Comparison of ENCODE assay signal across 13 mouse cellular contexts in genomic region chr11:107574811-107575705, GRCm38 (mm10). TPM values are rescaled to one million over a fixed set of nuclear protein-coding genes. Genes with fewer than 3 reads are reported as not detected.
DNase-seq lines count a peak whose midpoint lies in the region; ATAC-seq and TF ChIP-seq lines count a peak whose summit lies in the region.
"Had no signal": no experiment of that assay in that cellular context is flagged by ENCODE, and none has a peak within 500 bp of the region (broad histone marks: within the 10 kb centered on the region; RNA-seq: fewer than 3 reads in every experiment).

No protein-coding gene starts in this region.

- no peak for ATAC-seq in heart, embryonic 12.5 days (ENCODE audit: insufficient number of reproducible peaks, low FRiP score)
- ATAC-seq in lung, postnatal 0 days: no peak
- no peak for ATAC-seq in frontal cortex, adult (ENCODE audit: low TSS enrichment)
- ATAC-seq: forebrain, embryonic 13.5 days had no signal

- 91% methylated on average over 20 of the region's 20 CpGs for WGBS in heart, embryonic 12.5 days
- WGBS in lung, postnatal 0 days: 92% methylated on average over 20 of the region's 20 CpGs
- 60% methylated on average over 20 of the region's 20 CpGs for WGBS in thymus, adult 2 months

- H3K9me3 ChIP-seq in heart, embryonic 12.5 days (replicated peaks): no peaks in the 10 kb centered on the region
- H3K9me3 ChIP-seq in lung, postnatal 0 days (ENCODE audit: low read length): no peaks in the 10 kb centered on the region
- H3K9me3 ChIP-seq: forebrain, embryonic 13.5 days; limb, embryonic 12.5 days had no signal

- no peaks in the 10 kb centered on the region for H3K27me3 ChIP-seq in heart, embryonic 12.5 days (replicated peaks)
- H3K27me3 ChIP-seq in lung, postnatal 0 days (replicated peaks; ENCODE audit: insufficient read depth, low read length): no peaks in the 10 kb centered on the region
- no peaks in the 10 kb centered on the region for H3K27me3 ChIP-seq in thymus, adult 2 months (ENCODE audit: control insufficient read depth, insufficient read depth, low read length)
- H3K27me3 ChIP-seq: forebrain, embryonic 13.5 days; limb, embryonic 12.5 days had no signal

- intact Hi-C loops in heart, postnatal 14 days (cut with DNase I): no loop called here

- H3K4me2 ChIP-seq in heart, embryonic 12.5 days: no peak overlapping the region
- H3K4me2 ChIP-seq in lung, postnatal 0 days (replicated peaks; ENCODE audit: low read depth, low read length): no peak overlapping the region
- H3K4me2 ChIP-seq: forebrain, embryonic 13.5 days; limb, embryonic 12.5 days had no signal

- TF ChIP-seq POLR2A in thymus, adult 2 months (IDR thresholded peaks at IDR 0.05; ENCODE audit: control insufficient read depth, extremely low read depth, insufficient read depth, low read length, poor library complexity): no peak

- no peak overlapping the region for H3K9ac ChIP-seq in heart, embryonic 12.5 days
- no peak overlapping the region for H3K9ac ChIP-seq in lung, postnatal 0 days (replicated peaks; ENCODE audit: low read depth)
- H3K9ac ChIP-seq: forebrain, embryonic 13.5 days; limb, embryonic 12.5 days; liver, embryonic 14.5 days had no signal

- H3K27ac ChIP-seq in heart, embryonic 12.5 days (ENCODE audit: poor library complexity, severe bottlenecking): 0 out of 2 replicates have a peak overlapping the region, but pooled peaks have one; percentile 23
- H3K27ac ChIP-seq in lung, postnatal 0 days (ENCODE audit: low read length): no peak overlapping the region
- peak overlapping the region; percentile 93 for H3K27ac ChIP-seq in thymus, adult 2 months (ENCODE audit: control insufficient read depth, insufficient read depth, low read length)
- H3K27ac ChIP-seq: forebrain, embryonic 13.5 days; limb, embryonic 12.5 days; liver, embryonic 14.5 days had no signal

- TF ChIP-seq CTCF in lung, postnatal 0 days (IDR thresholded peaks at IDR 0.05): no peak
- 0 out of 2 replicates have a peak, but pooled peaks have one; percentile 14 for TF ChIP-seq CTCF in thymus, adult 2 months (IDR thresholded peaks at IDR 0.05; ENCODE audit: borderline replicate concordance, control insufficient read depth, extremely low read depth, insufficient read depth, low read length, poor library complexity)

- H3K4me1 ChIP-seq in heart, embryonic 12.5 days (replicated peaks): peaks cover 44% of the 10 kb centered on the region
- H3K4me1 ChIP-seq in lung, postnatal 0 days (ENCODE audit: insufficient read depth, low read depth, low read length): peaks cover 12% of the 10 kb centered on the region; the same call in 1 of the 2 replicates
- H3K4me1 ChIP-seq in thymus, adult 2 months (replicated peaks; ENCODE audit: control insufficient read depth, insufficient read depth, low read length): peaks cover 62% of the 10 kb centered on the region
- H3K4me1 ChIP-seq: forebrain, embryonic 13.5 days had no signal

- peaks cover 46% of the 10 kb centered on the region for H3K36me3 ChIP-seq in heart, embryonic 12.5 days
- H3K36me3 ChIP-seq in lung, postnatal 0 days (ENCODE audit: insufficient read depth, low read length): peaks cover 5% of the 10 kb centered on the region; the same call in 1 of the 2 replicates
- H3K36me3 ChIP-seq in thymus, adult 2 months (ENCODE audit: control insufficient read depth, insufficient read depth, low read length): peaks cover 24% of the 10 kb centered on the region

- no peak for DNase-seq in heart, postnatal 14 days
- peak; percentile 8 for DNase-seq in lung, postnatal 0 days (ENCODE audit: low spot score)
- no peak for DNase-seq in lung, postnatal 10 days
- peak; percentile 33 for DNase-seq in thymus, adult 2 months
- DNase-seq in layer of hippocampus, adult 9-10 months (ENCODE audit: low spot score): no peak
- DNase-seq: cerebellum, adult 2 months; kidney, adult 2 months; lung, postnatal 14 days had no signal

- H3K4me3 ChIP-seq in heart, embryonic 12.5 days: no peak overlapping the region
- H3K4me3 ChIP-seq in lung, postnatal 0 days (ENCODE audit: low read depth, low read length): no peak overlapping the region
- no peak overlapping the region for H3K4me3 ChIP-seq in thymus, adult 2 months (ENCODE audit: control insufficient read depth, insufficient read depth, low read length)
- H3K4me3 ChIP-seq: forebrain, embryonic 13.5 days; limb, embryonic 12.5 days had no signal

- no peak for TF ChIP-seq EP300 in lung, postnatal 0 days (IDR thresholded peaks at IDR 0.05)

RNA-seq across cellular contexts. Expression of gene Helz, which starts 27.3 kb away (rescaled TPM):
- polyA plus RNA-seq in heart, embryonic 12.5 days (2016; fragmentation: Nextera tagmentation; extraction: Ambion mirVana): 19.5 and 22.8 TPM in 2 replicates
- total RNA-seq in heart, postnatal 14 days (2021): 10 to 100 TPM; 28.6 to 29.6 TPM
- 8.4 and 9.9 TPM in 2 replicates for polyA plus RNA-seq in lung, postnatal 0 days (2015; fragmentation: Nextera tagmentation; extraction: Ambion mirVana)
- 66.9 and 82.2 TPM in 2 replicates for polyA plus RNA-seq in thymus, adult 2 months (2012; rRNA removed)

Comparison
In these comparisons a context has a peak if more than half of its experiments do, and no peak if none do; other contexts are left out.
1. DNase-seq: peak in lung, postnatal 0 days (single experiment) and thymus, adult 2 months (single experiment); none in heart, postnatal 14 days (0 of 2), lung, postnatal 10 days (single experiment) and layer of hippocampus, adult 9-10 months (single experiment).